Mouse (Mus musculus) liver, adult 2 months (tissue): ENCODE results near the gene Afdn. TPM values are rescaled to one million over a fixed set of nuclear protein-coding genes. Genes with fewer than 3 reads are reported as not detected.

Source experiments
- DNase-seq: peaks from one replicate; pipeline ENCODE4 v3.0.0-alpha.2; 2011; ENCODE audit warnings: low read depth, low spot score; ENCODE audit errors: extremely low read depth
- H3K27ac ChIP-seq: fragments of 200-500 bp; replicated peaks from 2 replicates; pipeline ENCODE4 v1.5.1; 2012; ENCODE audit warnings: low read depth, mild to moderate bottlenecking, control low read depth, inconsistent platforms, low read length; ENCODE audit not compliant: insufficient read depth
- H3K27me3 ChIP-seq: fragments of 200-500 bp; 2 replicates; pipeline ENCODE4 v1.6.1; 2012; ENCODE audit warnings: mild to moderate bottlenecking, moderate library complexity, low read length, inconsistent platforms; ENCODE audit not compliant: control insufficient read depth, insufficient read depth
- H3K36me3 ChIP-seq: fragments of 200-500 bp; 2 replicates; pipeline ENCODE4 v1.6.1; 2012; ENCODE audit warnings: low read length, inconsistent platforms; ENCODE audit not compliant: control insufficient read depth, insufficient read depth
- H3K4me1 ChIP-seq: fragments of 200-500 bp; 2 replicates; pipeline ENCODE4 v1.6.1; 2011; ENCODE audit warnings: low read length; ENCODE audit not compliant: control insufficient read depth, insufficient read depth
- H3K4me3 ChIP-seq: fragments of 200-500 bp; 2 replicates; pipeline ENCODE4 v1.5.1; 2011; ENCODE audit warnings: low read depth, mild to moderate bottlenecking, control low read depth, low read length, moderate library complexity; ENCODE audit not compliant: insufficient read depth
- H3K79me2 ChIP-seq: fragments of 200-500 bp; 2 replicates; pipeline ENCODE4 v1.6.1; 2012; ENCODE audit warnings: inconsistent platforms, mild to moderate bottlenecking, low read length, moderate library complexity; ENCODE audit not compliant: control insufficient read depth, insufficient read depth
- H3K9ac ChIP-seq: fragments of 200-500 bp; 2 replicates; pipeline ENCODE4 v1.6.1; 2012; ENCODE audit warnings: low read depth, mild to moderate bottlenecking, control low read depth, inconsistent platforms, low read length
- CTCF ChIP-seq: fragments of 200-500 bp; IDR thresholded peaks from 2 replicates; pipeline ENCODE4 v1.5.1; 2011; ENCODE audit warnings: low read depth, low read length, control low read depth
- POLR2A ChIP-seq: fragments of 200-500 bp; IDR thresholded peaks from 2 replicates; pipeline ENCODE4 v1.6.1; 2011; ENCODE audit warnings: low read length, control low read depth; ENCODE audit not compliant: insufficient read depth; ENCODE audit errors: extremely low read depth
- WGBS: fragments of 180-500 bp; shearing (Covaris S2); methylation state at CpG from one replicate; pipeline ENCODE4 v1.1.7; 2018; 5-methylcytosine and 5-hydroxymethylcytosine counted together
- polyA plus RNA-seq: library from polyadenylated mRNA; depleted of rRNA; stranded (reverse); fragments of >200 nt; gene quantifications from 2 replicates; pipeline ENCODE4 v1.2.3, GENCODE M21; 2012
- total RNA-seq: library from RNA; depleted of rRNA; stranded (reverse); fragments of >200 nt; gene quantifications from 2 replicates; pipeline ENCODE4 v1.2.3, GENCODE M21; 2014

Gene Afdn
- total and polyA plus RNA-seq, 2 experiments: 15.9 to 41.3 TPM

GRCm38 (mm10) chr17:13855396-13855795 lies 95.1 kb downstream of the Afdn start:
- WGBS: 66% methylated on average over 1 of the region's 1 CpGs
- Histone ChIP-seq H3K9ac (no peak overlapping the region), H3K27me3 (no peaks in the 10 kb centered on the region), H3K4me1 (no peaks in the 10 kb centered on the region), H3K79me2 (no peaks in the 10 kb centered on the region; the same call in 1 of the 2 replicates), H3K36me3 (peaks cover 45% of the 10 kb centered on the region), H3K27ac (no peak overlapping the region), H3K4me3 (no peak overlapping the region)
- TF ChIP-seq CTCF (no peak), POLR2A (no peak)
- no peak for DNase-seq

- H3K27me3 ChIP-seq: no peaks in the 10 kb centered on the region
- TF ChIP-seq CTCF: no peak
- no peak for TF ChIP-seq POLR2A
- H3K27ac ChIP-seq: no peak overlapping the region
- no peaks in the 10 kb centered on the region; the same call in 1 of the 2 replicates for H3K79me2 ChIP-seq
- peaks cover 43% of the 10 kb centered on the region for H3K36me3 ChIP-seq
- no peak overlapping the region for H3K4me3 ChIP-seq
- H3K9ac ChIP-seq: no peak overlapping the region
- H3K4me1 ChIP-seq: no peaks in the 10 kb centered on the region
- no peak for DNase-seq
- 95% methylated on average over 5 of the region's 5 CpGs for WGBS
Measured at GRCm38 (mm10) chr17:13856429-13857090, 96.2 kb downstream of the Afdn start.

DNA sequence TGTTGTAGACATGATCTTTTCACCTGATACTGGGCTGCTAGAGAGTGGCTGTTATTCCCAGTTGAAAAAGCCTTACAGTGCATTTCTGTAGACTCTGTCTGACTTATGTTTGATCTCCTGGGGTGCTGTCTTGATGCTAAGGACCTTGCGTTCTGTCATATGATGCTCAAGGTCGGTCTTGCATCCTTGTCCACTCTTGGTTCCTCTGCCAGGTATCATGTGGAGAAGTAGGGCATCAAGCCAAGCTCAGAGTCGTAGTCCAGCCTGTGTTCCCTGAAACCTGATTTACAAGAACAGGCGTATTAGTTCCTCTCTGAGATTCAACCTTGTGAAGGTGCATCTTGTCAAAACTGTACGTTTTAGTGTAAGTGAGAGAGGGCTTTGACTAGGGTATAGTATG lies 105.0 kb downstream of the Afdn start:
- 55% methylated on average over 5 of the region's 5 CpGs for WGBS
- no peak overlapping the region for H3K27ac ChIP-seq
- TF ChIP-seq POLR2A (no peak), CTCF (no peak)

GRCm38 (mm10) chr17:13866951-13867351 lies 106.6 kb downstream of the Afdn start:
- Histone ChIP-seq H3K9ac (no peak overlapping the region; the same call in 1 of the 2 replicates), H3K27ac (peak overlapping the region; percentile 85)
- 20% methylated on average over 3 of the region's 3 CpGs for whole genome bisulfite sequencing

More for the DNA sequence above, 105.0 kb downstream of the Afdn start:
- Histone ChIP-seq H3K4me3 (no peak overlapping the region), H3K27me3 (no peaks in the 10 kb centered on the region), H3K4me1 (peaks cover 5% of the 10 kb centered on the region), H3K79me2 (peaks cover 2% of the 10 kb centered on the region; the same call in 1 of the 2 replicates), H3K36me3 (peaks cover 16% of the 10 kb centered on the region), H3K9ac (no peak overlapping the region)
- DNase-seq: peak; percentile 51

DNA sequence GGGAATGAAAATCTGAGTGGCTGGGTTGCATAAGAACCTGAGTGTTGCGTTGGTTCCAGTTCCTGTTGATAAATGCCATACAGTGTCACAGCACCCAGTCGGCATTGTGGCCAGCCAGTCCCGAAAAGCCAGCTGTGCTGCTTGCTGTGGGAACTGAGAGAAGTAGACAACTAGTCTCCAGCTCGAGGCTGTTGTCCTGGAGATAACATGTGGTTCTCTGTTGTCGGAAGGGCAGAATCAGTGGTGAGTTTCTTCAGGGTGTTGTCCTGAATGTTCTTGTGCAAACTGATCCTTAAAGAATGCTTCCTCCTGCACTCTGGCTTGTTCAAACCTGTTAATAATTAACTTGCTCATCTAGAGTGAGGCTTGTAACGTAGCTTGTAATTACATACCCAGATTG lies 107.1 kb downstream of the Afdn start:
- Histone ChIP-seq H3K27ac (peak overlapping the region; percentile 85), H3K36me3 (peaks cover 5% of the 10 kb centered on the region; the same call in 1 of the 2 replicates), H3K27me3 (no peaks in the 10 kb centered on the region), H3K9ac (peak overlapping the region; percentile 75), H3K4me1 (peaks cover 5% of the 10 kb centered on the region), H3K4me3 (peak overlapping the region; percentile 40; the same call in 1 of the 2 replicates), H3K79me2 (peaks cover 5% of the 10 kb centered on the region; the same call in 1 of the 2 replicates)
- DNase-seq: peak; percentile 90
- WGBS: 17% methylated on average over 6 of the region's 6 CpGs
- TF ChIP-seq POLR2A: no peak
- no peak for TF ChIP-seq CTCF

More at GRCm38 (mm10) chr17:13866951-13867351, 106.6 kb downstream of the Afdn start:
- H3K36me3 ChIP-seq: peaks cover 7% of the 10 kb centered on the region; the same call in 1 of the 2 replicates
- H3K4me3 ChIP-seq: no peak overlapping the region
- no peaks in the 10 kb centered on the region for H3K27me3 ChIP-seq
- peaks cover 5% of the 10 kb centered on the region; the same call in 1 of the 2 replicates for H3K79me2 ChIP-seq
- peak; percentile 87 for DNase-seq
- peaks cover 5% of the 10 kb centered on the region for H3K4me1 ChIP-seq
- TF ChIP-seq POLR2A (no peak), CTCF (no peak)

- no peaks in the 10 kb centered on the region for H3K27me3 ChIP-seq
- no peaks in the 10 kb centered on the region for H3K36me3 ChIP-seq
- H3K9ac ChIP-seq: no peak overlapping the region
- TF ChIP-seq POLR2A: no peak
- H3K79me2 ChIP-seq: peaks cover 7% of the 10 kb centered on the region; the same call in 1 of the 2 replicates
- H3K27ac ChIP-seq: no peak overlapping the region
- H3K4me3 ChIP-seq: no peak overlapping the region
- H3K4me1 ChIP-seq: peaks cover 5% of the 10 kb centered on the region
- WGBS: 97% methylated on average over 1 of the region's 1 CpGs
- no peak for DNase-seq
Measured at GRCm38 (mm10) chr17:13870236-13870635, 109.9 kb downstream of the Afdn start.
